Mouse (Mus musculus) MEL (cell line): ENCODE results near the gene Thrsp. TPM values are rescaled to one million over a fixed set of nuclear protein-coding genes. Genes with fewer than 3 reads are reported as not detected.

Experiments
- DNase-seq: peaks from one replicate; pipeline ENCODE4 v3.0.0; 2011; ENCODE audit warnings: low read depth, low spot score
- H3K27ac ChIP-seq: 2 replicates; pipeline ENCODE4 v1.5.1; 2012; ENCODE audit warnings: low read depth, mild to moderate bottlenecking, control low read depth, low read length, moderate library complexity; ENCODE audit not compliant: control insufficient read depth
- H3K27me3 ChIP-seq, 2 experiments: fragments of 150-350 bp in 1 of 2; sonication (generic) in 1 of 2; 2 replicates each; pipeline ENCODE4 v1.6.1; 2012; ENCODE audit warnings: low read length in 2 of 2, mild to moderate bottlenecking in 2 of 2, improper control_type of control experiment in 1 of 2, moderate library complexity in 1 of 2; ENCODE audit not compliant: insufficient read depth in 2 of 2, control insufficient read depth in 1 of 2
- H3K36me3 ChIP-seq, 2 experiments: 2 replicates each; pipeline ENCODE4 v1.6.1; 2012 to 2014; ENCODE audit warnings: low read length in 2 of 2, improper control_type of control experiment in 1 of 2, inconsistent platforms in 1 of 2, mild to moderate bottlenecking in 1 of 2; ENCODE audit not compliant: insufficient read depth in 2 of 2, control insufficient read depth in 1 of 2
- H3K4me1 ChIP-seq, 2 experiments: fragments of 150-350 bp in 1 of 2; sonication (generic) in 1 of 2; 2 replicates each; pipeline ENCODE4 v1.6.1; 2012; ENCODE audit warnings: low read length in 2 of 2, improper control_type of control experiment in 1 of 2, mild to moderate bottlenecking in 1 of 2; ENCODE audit not compliant: insufficient read depth in 2 of 2, control insufficient read depth in 1 of 2
- H3K4me3 ChIP-seq, 2 experiments: fragments of 150-350 bp in 1 of 2; sonication (generic) in 1 of 2; 2 replicates each; pipeline ENCODE4 v1.5.1; 2012; ENCODE audit warnings: low read depth in 2 of 2, low read length in 2 of 2, mild to moderate bottlenecking in 2 of 2, moderate library complexity in 2 of 2, control low read depth in 1 of 2, improper control_type of control experiment in 1 of 2; ENCODE audit not compliant: control insufficient read depth in 1 of 2, insufficient read depth in 1 of 2
- H3K79me2 ChIP-seq: 2 replicates; pipeline ENCODE4 v1.6.1; 2012; ENCODE audit warnings: mild to moderate bottlenecking, low read length, moderate library complexity; ENCODE audit not compliant: control insufficient read depth, poor library complexity, insufficient read depth
- H3K9ac ChIP-seq: 2 replicates; pipeline ENCODE4 v1.6.1; 2012; ENCODE audit warnings: low read depth, mild to moderate bottlenecking, control low read depth, low read length, moderate library complexity; ENCODE audit not compliant: control insufficient read depth, poor library complexity, severe bottlenecking
- H3K9me3 ChIP-seq: fragments of 150-350 bp; sonication (generic); replicated peaks from 2 replicates; pipeline ENCODE4 v1.6.1; 2012; ENCODE audit warnings: mild to moderate bottlenecking, low read length, improper control_type of control experiment, moderate library complexity; ENCODE audit not compliant: insufficient read depth
- BHLHE40 ChIP-seq: IDR thresholded peaks from 2 replicates; pipeline ENCODE4 v1.6.1; 2012; ENCODE audit warnings: low read depth, mild to moderate bottlenecking, inconsistent platforms, low read length, improper control_type of control experiment, borderline replicate concordance
- CHD2 ChIP-seq: IDR thresholded peaks from 2 replicates; pipeline ENCODE4 v1.6.1; 2011; ENCODE audit warnings: low read length, improper control_type of control experiment
- E2F4 ChIP-seq: IDR thresholded peaks from 2 replicates; pipeline ENCODE4 v1.6.1; 2011; ENCODE audit warnings: low read depth, low read length, improper control_type of control experiment, borderline replicate concordance
- ELF1 ChIP-seq: IDR thresholded peaks from 2 replicates; pipeline ENCODE4 v1.6.1; 2014; ENCODE audit warnings: low read depth, mild to moderate bottlenecking, inconsistent platforms, low read length, improper control_type of control experiment, moderate library complexity
- EP300 ChIP-seq, 2 experiments: IDR thresholded peaks; 2 replicates each; pipeline ENCODE4 v1.6.1; 2011; ENCODE audit warnings: improper control_type of control experiment in 2 of 2, low read length in 2 of 2, low read depth in 1 of 2, mild to moderate bottlenecking in 1 of 2
- ETS1 ChIP-seq: IDR thresholded peaks from 2 replicates; pipeline ENCODE4 v1.6.1; 2012; ENCODE audit warnings: low read depth, mild to moderate bottlenecking, inconsistent platforms, low read length, improper control_type of control experiment, moderate library complexity
- GABPA ChIP-seq: IDR thresholded peaks from 2 replicates; pipeline ENCODE4 v1.6.1; 2012; ENCODE audit warnings: low read depth, mild to moderate bottlenecking, inconsistent platforms, low read length, improper control_type of control experiment, moderate library complexity
- GATA1 ChIP-seq: IDR thresholded peaks from 2 replicates; pipeline ENCODE4 v1.6.1; 2011; ENCODE audit warnings: low read depth, low read length, improper control_type of control experiment
- HCFC1 ChIP-seq: IDR thresholded peaks from 2 replicates; pipeline ENCODE4 v1.6.1; 2012; ENCODE audit warnings: low read depth, mild to moderate bottlenecking, inconsistent platforms, low read length, improper control_type of control experiment, moderate library complexity
- KAT2A ChIP-seq: conservative IDR thresholded peaks from 2 replicates; pipeline ENCODE4 v1.6.1; 2012; ENCODE audit warnings: low read depth, low read length, improper control_type of control experiment, inconsistent platforms
- MEF2A ChIP-seq: IDR thresholded peaks from 2 replicates; pipeline ENCODE4 v1.6.1; 2014; ENCODE audit warnings: low read depth, mild to moderate bottlenecking, inconsistent platforms, low read length, improper control_type of control experiment; ENCODE audit not compliant: poor library complexity, insufficient replicate concordance, severe bottlenecking; ENCODE audit errors: extremely low read depth
- MYB ChIP-seq: IDR thresholded peaks from 2 replicates; pipeline ENCODE4 v1.6.1; 2011; ENCODE audit warnings: mild to moderate bottlenecking, low read depth, low read length, improper control_type of control experiment
- MYC ChIP-seq: IDR thresholded peaks from 2 replicates; pipeline ENCODE4 v1.6.1; 2011; ENCODE audit warnings: low read depth, mild to moderate bottlenecking, low read length, improper control_type of control experiment, moderate library complexity
- NELFE ChIP-seq: IDR thresholded peaks from 2 replicates; pipeline ENCODE4 v1.6.1; 2011; ENCODE audit warnings: low read depth, low read length, improper control_type of control experiment
- NRF1 ChIP-seq: IDR thresholded peaks from 2 replicates; pipeline ENCODE4 v1.6.1; 2014; ENCODE audit warnings: low read depth, mild to moderate bottlenecking, inconsistent platforms, low read length, improper control_type of control experiment, moderate library complexity; ENCODE audit not compliant: poor library complexity, insufficient read depth, severe bottlenecking
- POLR2AphosphoS2 ChIP-seq: IDR thresholded peaks from 2 replicates; pipeline ENCODE4 v1.6.1; 2011; ENCODE audit warnings: low read length, improper control_type of control experiment
- POLR2AphosphoS5 ChIP-seq: IDR thresholded peaks from 2 replicates; pipeline ENCODE4 v1.6.1; 2012; ENCODE audit warnings: low read depth, borderline replicate concordance, mild to moderate bottlenecking, inconsistent platforms, low read length, moderate library complexity, mixed read lengths
- RAD21 ChIP-seq: IDR thresholded peaks from 2 replicates; pipeline ENCODE4 v1.6.1; 2011; ENCODE audit warnings: mild to moderate bottlenecking, low read depth, low read length, improper control_type of control experiment
- RCOR1 ChIP-seq: IDR thresholded peaks from 2 replicates; pipeline ENCODE4 v1.6.1; 2012; ENCODE audit warnings: low read depth, mild to moderate bottlenecking, inconsistent platforms, low read length, improper control_type of control experiment
- SMC3 ChIP-seq: IDR thresholded peaks from 2 replicates; pipeline ENCODE4 v1.6.1; 2011; ENCODE audit warnings: low read depth, low read length, improper control_type of control experiment
- TBP ChIP-seq: IDR thresholded peaks from 2 replicates; pipeline ENCODE4 v1.8.0; 2011; ENCODE audit warnings: low read depth, low read length, improper control_type of control experiment
- UBTF ChIP-seq: IDR thresholded peaks from 2 replicates; pipeline ENCODE4 v1.6.1; 2012; ENCODE audit warnings: low read depth, mild to moderate bottlenecking, inconsistent platforms, low read length, improper control_type of control experiment, moderate library complexity, borderline replicate concordance; ENCODE audit not compliant: insufficient read depth
- USF1 ChIP-seq: IDR thresholded peaks from 2 replicates; pipeline ENCODE4 v1.6.1; 2014; ENCODE audit warnings: low read depth, mild to moderate bottlenecking, inconsistent platforms, low read length, improper control_type of control experiment, moderate library complexity
- ZKSCAN1 ChIP-seq: IDR thresholded peaks from 2 replicates; pipeline ENCODE4 v1.6.1; 2012; ENCODE audit warnings: low read depth, mild to moderate bottlenecking, inconsistent platforms, low read length, improper control_type of control experiment, moderate library complexity
- ZMIZ1 ChIP-seq: IDR thresholded peaks from 2 replicates; pipeline ENCODE4 v1.6.1; 2012; ENCODE audit warnings: low read depth, mild to moderate bottlenecking, inconsistent platforms, low read length, improper control_type of control experiment, moderate library complexity
- polyA plus RNA-seq, 2 experiments: library from polyadenylated mRNA; stranded (reverse) in 1 of 2; unstranded in 1 of 2; fragments of >175 nt in 1 of 2; fragments of >200 nt in 1 of 2; gene quantifications; 2 replicates each; pipeline versions ENCODE4 v1.2.1 to v1.2.4; 2012; ENCODE audit warnings: low replicate concordance in 2 of 2, low read depth in 1 of 2; ENCODE audit not compliant: insufficient read length in 2 of 2, insufficient read depth in 1 of 2, missing spikeins in 1 of 2
- total RNA-seq: library from RNA; depleted of rRNA; stranded (reverse); fragments of 300-350 nt; gene quantifications from 2 replicates; pipeline ENCODE4 v1.2.3, GENCODE M21; 2012

Gene Thrsp
- total and polyA plus RNA-seq, 3 experiments = 0.06 TPM; not detected in 2

GRCm38 (mm10) chr7:97423754-97424153 is 6.2 kb upstream of the Thrsp start:
- Histone ChIP-seq H3K9me3 (no peaks in the 10 kb centered on the region), H3K27me3 (peaks cover 0 to 2% of the 10 kb centered on the region in 2 experiments; a peak in 1 of 4 replicates), H3K4me3 (no peak overlapping the region), H3K36me3 (no peaks in the 10 kb centered on the region), H3K4me1 (no peaks in the 10 kb centered on the region), H3K27ac (no peak overlapping the region), H3K9ac (no peak overlapping the region), H3K79me2 (no peaks in the 10 kb centered on the region)
- DNase-seq = no peak
- TF ChIP-seq GABPA (no peak), NRF1 (no peak), RAD21 (no peak), NELFE (no peak), ZKSCAN1 (no peak), GATA1 (no peak), EP300 (IDR thresholded peaks at IDR 0.05; ENCODE audit: low read depth in 1 of 2, low read length in 2 of 2) (no peak), ZMIZ1 (no peak), SMC3 (no peak), MYB (no peak), ELF1 (no peak), RCOR1 (no peak), POLR2AphosphoS2 (no peak), UBTF (no peak)

GRCm38 (mm10) chr7:97420958-97421651 is 3.6 kb upstream of the Thrsp start:
- Histone ChIP-seq H3K79me2 (no peaks in the 10 kb centered on the region), H3K9me3 (no peaks in the 10 kb centered on the region)

More at GRCm38 (mm10) chr7:97420958-97421651, 3.6 kb upstream of the Thrsp start:
- H3K4me1 ChIP-seq = no peaks in the 10 kb centered on the region
- H3K27me3 ChIP-seq = peaks cover 0 to 2% of the 10 kb centered on the region in 2 experiments; a peak in 1 of 4 replicates
- H3K9ac ChIP-seq = no peak overlapping the region
- no peak for DNase-seq
- H3K36me3 ChIP-seq = no peaks in the 10 kb centered on the region
- H3K27ac ChIP-seq = no peak overlapping the region
- no peak overlapping the region for H3K4me3 ChIP-seq
- no peak for TF ChIP-seq MYC
- TF ChIP-seq NELFE = no peak
- TF ChIP-seq E2F4 = no peak
- TF ChIP-seq HCFC1 = no peak
- no peak for TF ChIP-seq UBTF
- no peak for TF ChIP-seq USF1
- no peak for TF ChIP-seq GABPA
- TF ChIP-seq ZKSCAN1 = no peak
- no peak for TF ChIP-seq TBP
- TF ChIP-seq CHD2 = no peak
- no peak for TF ChIP-seq SMC3
- no peak for TF ChIP-seq MEF2A
- no peak for TF ChIP-seq KAT2A
- TF ChIP-seq ZMIZ1 = no peak
- TF ChIP-seq RCOR1 = no peak
- TF ChIP-seq EP300 (IDR thresholded peaks at IDR 0.05; ENCODE audit: low read depth in 1 of 2, low read length in 2 of 2) = no peak
- no peak for TF ChIP-seq POLR2AphosphoS5
- no peak for TF ChIP-seq ETS1
- TF ChIP-seq BHLHE40 = no peak
- TF ChIP-seq, all 39 proteins: peak for 0
